Comparison of ENCODE assay signal across 8 mouse cellular contexts in the genomic region with DNA sequence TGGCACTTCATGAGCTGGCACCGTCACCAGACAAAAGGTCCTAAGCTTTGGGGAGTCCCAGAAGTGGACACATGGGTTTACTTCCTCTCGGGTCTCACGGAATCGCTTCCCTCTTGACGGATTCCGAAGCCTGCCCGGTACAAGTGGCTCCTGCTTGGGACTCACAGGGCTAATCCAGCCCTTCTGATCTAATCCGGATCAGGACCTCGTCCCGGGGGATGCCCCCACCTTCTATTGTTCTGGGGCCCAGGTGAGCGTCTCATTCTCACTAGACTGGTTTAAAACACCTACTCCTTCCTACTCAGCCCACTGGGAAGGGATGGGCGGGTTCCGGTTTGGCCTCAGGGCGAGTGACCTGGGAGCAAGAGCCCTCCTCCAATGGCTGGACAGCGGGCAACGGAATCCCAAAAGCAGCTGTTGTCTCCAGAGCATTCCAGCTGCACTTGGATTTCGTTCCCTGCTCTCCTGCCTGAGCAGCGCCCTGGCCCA. TPM values are rescaled to one million over a fixed set of nuclear protein-coding genes. Genes with fewer than 3 reads are reported as not detected.
DNase-seq lines count a peak whose midpoint lies in the region; ATAC-seq lines count a peak whose summit lies in the region.

No protein-coding gene starts in this region.

- no peak for ATAC-seq in hindbrain, embryonic 12.5 days (ENCODE audit: low FRiP score)
- no peak for ATAC-seq in liver, embryonic 13.5 days (ENCODE audit: low read depth)
- ATAC-seq in neural tube, embryonic 14.5 days (ENCODE audit: low read depth): no peak
- ATAC-seq in megakaryocyte progenitor cell, adult 5-6 weeks (replicated peaks; ENCODE audit: poor library complexity): no peak

- peak overlapping the region; percentile 91 for H3K27ac ChIP-seq in embryonic facial prominence, embryonic 10.5 days (replicated peaks)
- peak overlapping the region; percentile 94 for H3K27ac ChIP-seq in hindbrain, embryonic 12.5 days
- peak overlapping the region; percentile 98 for H3K27ac ChIP-seq in liver, embryonic 13.5 days
- H3K27ac ChIP-seq in neural tube, embryonic 14.5 days (ENCODE audit: low read depth, low read length): peak overlapping the region; percentile 93

- DNase-seq in layer of hippocampus, adult 9-11 months: peak; percentile 43
- DNase-seq in layer of hippocampus, postnatal 25 days (ENCODE audit: extremely low spot score in 1 of 2, low spot score in 1 of 2): no peak
- DNase-seq in embryonic facial prominence, embryonic 10.5 days (ENCODE audit: low spot score): peak; percentile 50
- DNase-seq in liver, embryonic 13.5 days: no peak
- DNase-seq in left cerebral cortex, postnatal 14 days (ENCODE audit: low spot score in 2 of 2): no peak

- H3K4me3 ChIP-seq in embryonic facial prominence, embryonic 10.5 days: peak overlapping the region; percentile 69
- H3K4me3 ChIP-seq in hindbrain, embryonic 12.5 days: peak overlapping the region; percentile 56
- peak overlapping the region; percentile 84 for H3K4me3 ChIP-seq in liver, embryonic 13.5 days (replicated peaks)
- H3K4me3 ChIP-seq in neural tube, embryonic 14.5 days (ENCODE audit: low read depth, low read length): peak overlapping the region; percentile 73

- H3K27me3 ChIP-seq in embryonic facial prominence, embryonic 10.5 days (replicated peaks; ENCODE audit: low read depth, poor library complexity, severe bottlenecking): no peaks in the 10 kb centered on the region
- no peaks in the 10 kb centered on the region for H3K27me3 ChIP-seq in hindbrain, embryonic 12.5 days
- no peaks in the 10 kb centered on the region for H3K27me3 ChIP-seq in liver, embryonic 13.5 days
- no peaks in the 10 kb centered on the region for H3K27me3 ChIP-seq in neural tube, embryonic 14.5 days (ENCODE audit: control insufficient read depth, insufficient read depth, low read length)

- intact Hi-C loops in left cerebral cortex, postnatal 14 days (cut with DNase I): no loop called here

- H3K4me1 ChIP-seq in embryonic facial prominence, embryonic 10.5 days: peaks cover 56% of the 10 kb centered on the region
- peaks cover 38% of the 10 kb centered on the region for H3K4me1 ChIP-seq in hindbrain, embryonic 12.5 days
- peaks cover 64% of the 10 kb centered on the region for H3K4me1 ChIP-seq in liver, embryonic 13.5 days (replicated peaks)
- H3K4me1 ChIP-seq in neural tube, embryonic 14.5 days (ENCODE audit: control insufficient read depth, insufficient read depth, low read length): peaks cover 26% of the 10 kb centered on the region

- no peaks in the 10 kb centered on the region for H3K9me3 ChIP-seq in embryonic facial prominence, embryonic 10.5 days
- H3K9me3 ChIP-seq in hindbrain, embryonic 12.5 days (replicated peaks): no peaks in the 10 kb centered on the region
- no peaks in the 10 kb centered on the region for H3K9me3 ChIP-seq in liver, embryonic 13.5 days (replicated peaks)
- no peaks in the 10 kb centered on the region for H3K9me3 ChIP-seq in neural tube, embryonic 14.5 days (ENCODE audit: control insufficient read depth, low read length)

- peak overlapping the region; percentile 82 for H3K9ac ChIP-seq in hindbrain, embryonic 12.5 days
- H3K9ac ChIP-seq in liver, embryonic 13.5 days: peak overlapping the region; percentile 91
- peak overlapping the region; percentile 64 for H3K9ac ChIP-seq in neural tube, embryonic 14.5 days (replicated peaks; ENCODE audit: low read depth, low read length)

- peak overlapping the region; percentile 85 for H3K4me2 ChIP-seq in hindbrain, embryonic 12.5 days (replicated peaks)
- peak overlapping the region; percentile 100 for H3K4me2 ChIP-seq in liver, embryonic 13.5 days
- H3K4me2 ChIP-seq in neural tube, embryonic 14.5 days (ENCODE audit: low read depth, low read length): peak overlapping the region; percentile 80

- H3K36me3 ChIP-seq in embryonic facial prominence, embryonic 10.5 days (replicated peaks): peaks cover 61% of the 10 kb centered on the region
- peaks cover 55% of the 10 kb centered on the region for H3K36me3 ChIP-seq in hindbrain, embryonic 12.5 days
- H3K36me3 ChIP-seq in liver, embryonic 13.5 days: peaks cover 52% of the 10 kb centered on the region
- peaks cover 37% of the 10 kb centered on the region for H3K36me3 ChIP-seq in neural tube, embryonic 14.5 days (ENCODE audit: control insufficient read depth, insufficient read depth, low read length)

- 3% methylated on average over 18 of the region's 18 CpGs for WGBS in embryonic facial prominence, embryonic 10.5 days
- WGBS in hindbrain, embryonic 12.5 days: 10% methylated on average over 18 of the region's 18 CpGs
- 5% methylated on average over 18 of the region's 18 CpGs for WGBS in liver, embryonic 13.5 days (ENCODE audit: insufficient replicate concordance)
- WGBS in neural tube, embryonic 14.5 days: 14% methylated on average over 18 of the region's 18 CpGs

RNA-seq across cellular contexts. Expression of a gene that starts 0.7 kb away (rescaled TPM):
- total RNA-seq in layer of hippocampus, postnatal 25 days (2021): 10 to 100 TPM; 54.3 to 70.4 TPM
- polyA plus RNA-seq in embryonic facial prominence, embryonic 10.5 days (2016; fragmentation: Nextera tagmentation; extraction: Ambion mirVana): 42.4 and 44.1 TPM in 2 replicates
- polyA plus RNA-seq in hindbrain, embryonic 12.5 days (2016; fragmentation: Nextera tagmentation; extraction: Ambion mirVana): 53.4 and 57.0 TPM in 2 replicates
- polyA plus RNA-seq in liver, embryonic 13.5 days (2015; fragmentation: Nextera tagmentation; extraction: Ambion mirVana): 27.5 and 35.5 TPM in 2 replicates
- 81.7 and 96.8 TPM in 2 replicates for polyA plus RNA-seq in neural tube, embryonic 14.5 days (2014; fragmentation: Nextera tagmentation; extraction: Ambion mirVana)
- total RNA-seq in left cerebral cortex, postnatal 14 days (2021): 10 to 100 TPM; 65.9 to 66.5 TPM
- 33.7 and 36.8 TPM in 2 replicates for total RNA-seq in megakaryocyte progenitor cell, adult 5-6 weeks (2015)
- 7.3 and 22.1 TPM in 2 replicates for total RNA-seq in megakaryocyte progenitor cell, adult 5-6 weeks (2017)

RNA-seq across cellular contexts. Expression of a gene that starts 1.7 kb away (rescaled TPM):
- total RNA-seq in layer of hippocampus, postnatal 25 days (2021): 100 to 1,000 TPM in 1 of 2 experiments, 10 to 100 TPM in 1; 95.4 to 107 TPM
- polyA plus RNA-seq in embryonic facial prominence, embryonic 10.5 days (2016; fragmentation: Nextera tagmentation; extraction: Ambion mirVana): 191 and 200 TPM in 2 replicates
- 232 and 248 TPM in 2 replicates for polyA plus RNA-seq in hindbrain, embryonic 12.5 days (2016; fragmentation: Nextera tagmentation; extraction: Ambion mirVana)
- polyA plus RNA-seq in liver, embryonic 13.5 days (2015; fragmentation: Nextera tagmentation; extraction: Ambion mirVana): 40.5 and 43.2 TPM in 2 replicates
- 257 and 258 TPM in 2 replicates for polyA plus RNA-seq in neural tube, embryonic 14.5 days (2014; fragmentation: Nextera tagmentation; extraction: Ambion mirVana)
- 10 to 100 TPM; 76.6 to 77.8 TPM for total RNA-seq in left cerebral cortex, postnatal 14 days (2021)
- total RNA-seq in megakaryocyte progenitor cell, adult 5-6 weeks (2015): 95.3 and 103 TPM in 2 replicates
- 42.7 and 43.4 TPM in 2 replicates for total RNA-seq in megakaryocyte progenitor cell, adult 5-6 weeks (2017)

RNA-seq across cellular contexts. Expression of a gene that starts 7.9 kb away (rescaled TPM):
- total RNA-seq in layer of hippocampus, postnatal 25 days (2021): 10 to 100 TPM; 60.1 to 62.8 TPM
- polyA plus RNA-seq in embryonic facial prominence, embryonic 10.5 days (2016; fragmentation: Nextera tagmentation; extraction: Ambion mirVana): 235 and 254 TPM in 2 replicates
- polyA plus RNA-seq in hindbrain, embryonic 12.5 days (2016; fragmentation: Nextera tagmentation; extraction: Ambion mirVana): 128 and 131 TPM in 2 replicates
- 153 and 166 TPM in 2 replicates for polyA plus RNA-seq in liver, embryonic 13.5 days (2015; fragmentation: Nextera tagmentation; extraction: Ambion mirVana)
- polyA plus RNA-seq in neural tube, embryonic 14.5 days (2014; fragmentation: Nextera tagmentation; extraction: Ambion mirVana): 105 and 119 TPM in 2 replicates
- total RNA-seq in left cerebral cortex, postnatal 14 days (2021): 10 to 100 TPM; 57.6 to 60.5 TPM
- 266 and 290 TPM in 2 replicates for total RNA-seq in megakaryocyte progenitor cell, adult 5-6 weeks (2015)
- total RNA-seq in megakaryocyte progenitor cell, adult 5-6 weeks (2017): 342 and 372 TPM in 2 replicates

RNA-seq across cellular contexts. Expression of a gene that starts 10.6 kb away (rescaled TPM):
- total RNA-seq in layer of hippocampus, postnatal 25 days (2021): 100 to 1,000 TPM; 116 to 134 TPM
- 200 and 215 TPM in 2 replicates for polyA plus RNA-seq in embryonic facial prominence, embryonic 10.5 days (2016; fragmentation: Nextera tagmentation; extraction: Ambion mirVana)
- 290 and 293 TPM in 2 replicates for polyA plus RNA-seq in hindbrain, embryonic 12.5 days (2016; fragmentation: Nextera tagmentation; extraction: Ambion mirVana)
- polyA plus RNA-seq in liver, embryonic 13.5 days (2015; fragmentation: Nextera tagmentation; extraction: Ambion mirVana): 16.4 and 18.3 TPM in 2 replicates
- 206 and 229 TPM in 2 replicates for polyA plus RNA-seq in neural tube, embryonic 14.5 days (2014; fragmentation: Nextera tagmentation; extraction: Ambion mirVana)
- total RNA-seq in left cerebral cortex, postnatal 14 days (2021): 100 to 1,000 TPM; 184 to 202 TPM
- 9.8 and 10.2 TPM in 2 replicates for total RNA-seq in megakaryocyte progenitor cell, adult 5-6 weeks (2015)
- total RNA-seq in megakaryocyte progenitor cell, adult 5-6 weeks (2017): 15.5 and 17.4 TPM in 2 replicates

RNA-seq across cellular contexts. Expression of a gene that starts 29.5 kb away (rescaled TPM):
- total RNA-seq in layer of hippocampus, postnatal 25 days (2021): 10 to 100 TPM; 92.0 to 97.8 TPM
- polyA plus RNA-seq in embryonic facial prominence, embryonic 10.5 days (2016; fragmentation: Nextera tagmentation; extraction: Ambion mirVana): 7.0 and 7.2 TPM in 2 replicates
- 19.0 and 19.9 TPM in 2 replicates for polyA plus RNA-seq in hindbrain, embryonic 12.5 days (2016; fragmentation: Nextera tagmentation; extraction: Ambion mirVana)
- polyA plus RNA-seq in liver, embryonic 13.5 days (2015; fragmentation: Nextera tagmentation; extraction: Ambion mirVana): 0.61 and 0.70 TPM in 2 replicates
- polyA plus RNA-seq in neural tube, embryonic 14.5 days (2014; fragmentation: Nextera tagmentation; extraction: Ambion mirVana): 31.0 and 37.3 TPM in 2 replicates
- 10 to 100 TPM; 60.3 to 61.6 TPM for total RNA-seq in left cerebral cortex, postnatal 14 days (2021)
- total RNA-seq in megakaryocyte progenitor cell, adult 5-6 weeks (2015): 0.39 and 1.2 TPM in 2 replicates
- total RNA-seq in megakaryocyte progenitor cell, adult 5-6 weeks (2017): 1.00 and 1.8 TPM in 2 replicates

Comparison
In these comparisons a context has a peak if more than half of its experiments do, and no peak if none do; other contexts are left out.
1. DNase-seq: peak in layer of hippocampus, adult 9-11 months (single experiment) and embryonic facial prominence, embryonic 10.5 days (single experiment); none in layer of hippocampus, postnatal 25 days (0 of 2), liver, embryonic 13.5 days (single experiment) and left cerebral cortex, postnatal 14 days (0 of 2).
2. Peak in every context shown above with its lines, with median percentiles within 50 percentile points of each other: H3K27ac ChIP-seq, H3K4me3 ChIP-seq, H3K4me2 ChIP-seq and H3K9ac ChIP-seq.